Mouse (Mus musculus) kidney, postnatal 0 days (tissue): ENCODE results near the gene Parp9. TPM values are rescaled to one million over a fixed set of nuclear protein-coding genes. Genes with fewer than 3 reads are reported as not detected.

Source experiments
- ATAC-seq: fragments of 200-750 bp; cut with Nextera tagmentation; replicated peaks from 2 replicates; pipeline ENCODE4 v1.8.0; 2017; ENCODE audit warnings: low read depth, moderate number of reproducible peaks, moderate TSS enrichment, moderate library complexity; ENCODE audit not compliant: low FRiP score
- DNase-seq: peaks from one replicate; pipeline ENCODE4 v3.0.0-alpha.2; 2016; ENCODE audit warnings: low spot score
- H3K27ac ChIP-seq: fragments of 300-500 bp; sonication (generic); 2 replicates; pipeline ENCODE4 v1.5.1; 2014; ENCODE audit warnings: mild to moderate bottlenecking
- H3K27me3 ChIP-seq: fragments of 300-500 bp; sonication (generic); 2 replicates; pipeline ENCODE4 v1.6.1; 2014; ENCODE audit warnings: low read length, mixed read lengths; ENCODE audit not compliant: insufficient read depth
- H3K36me3 ChIP-seq: fragments of 300-500 bp; sonication (generic); 2 replicates; pipeline ENCODE4 v1.6.1; 2014; ENCODE audit warnings: low read length, mixed read lengths; ENCODE audit not compliant: insufficient read depth
- H3K4me1 ChIP-seq: fragments of 300-500 bp; sonication (generic); replicated peaks from 2 replicates; pipeline ENCODE4 v1.6.1; 2014; ENCODE audit warnings: antibody characterized with exemption, low read length, mixed read lengths; ENCODE audit not compliant: insufficient read depth
- H3K4me2 ChIP-seq: fragments of 300-500 bp; sonication (generic); 2 replicates; pipeline ENCODE4 v1.6.1; 2014; ENCODE audit warnings: mild to moderate bottlenecking, low read length, moderate library complexity, mixed read lengths
- H3K4me3 ChIP-seq: fragments of 300-500 bp; sonication (generic); replicated peaks from 2 replicates; pipeline ENCODE4 v1.5.1; 2014; ENCODE audit warnings: low read depth, low read length
- H3K9ac ChIP-seq: fragments of 300-500 bp; sonication (generic); 2 replicates; pipeline ENCODE4 v1.6.1; 2014; ENCODE audit warnings: low read depth, low read length
- H3K9me3 ChIP-seq: fragments of 300-500 bp; sonication (generic); replicated peaks from 2 replicates; pipeline ENCODE4 v1.6.1; 2016; ENCODE audit warnings: low read length, inconsistent platforms, mixed read lengths
- CTCF ChIP-seq: IDR thresholded peaks from 2 replicates; pipeline ENCODE4 v1.5.1; 2016; ENCODE audit warnings: antibody characterized with exemption, low read depth, mild to moderate bottlenecking, moderate library complexity
- WGBS: fragments of 180-500 bp; shearing (Covaris S2); extraction: QIAGEN DNeasy Blood & Tissue Kit; methylation state at CpG from one replicate; pipeline ENCODE4 v1.1.7; 2014; 5-methylcytosine and 5-hydroxymethylcytosine counted together
- polyA plus RNA-seq: library from polyadenylated mRNA; unstranded; fragments of >200 nt; fragmentation: Nextera tagmentation; extraction: Ambion mirVana; gene quantifications from 2 replicates; pipeline ENCODE4 v1.2.1, GENCODE M21; 2015

Parp9 gene
- polyA plus RNA-seq, 1 experiment from 2014 or later = 11.3 TPM

DNA sequence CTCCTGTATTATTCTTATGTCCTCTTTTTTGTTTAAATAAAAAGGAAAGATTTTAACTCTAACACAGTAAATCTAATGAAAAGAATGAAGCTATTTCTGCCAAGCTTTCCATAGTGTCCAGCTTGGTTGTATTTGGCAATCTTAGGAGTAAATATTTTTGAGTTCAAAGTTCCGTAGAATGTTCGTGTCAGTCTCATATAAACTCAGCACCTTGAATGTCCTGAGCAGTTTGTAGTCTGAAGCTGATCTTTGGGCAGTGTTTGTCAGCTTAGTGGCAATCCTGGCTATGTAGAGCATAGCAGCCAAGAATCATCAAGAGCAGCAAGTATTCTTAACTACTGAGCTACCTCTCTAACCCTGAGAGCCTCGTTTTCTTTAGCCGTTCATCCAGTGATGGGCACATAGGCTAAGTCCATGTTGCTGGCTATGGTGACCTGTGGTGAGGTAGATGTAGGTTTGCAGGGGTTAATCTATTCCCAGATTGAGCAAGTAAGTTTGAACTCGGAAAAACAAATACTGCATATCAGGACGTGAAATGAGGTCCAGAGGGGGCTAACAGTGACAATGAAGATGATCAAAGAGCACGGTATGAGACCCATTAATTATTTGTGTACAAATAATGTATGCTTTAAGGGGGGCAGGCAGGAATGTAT lies 14.6 kb upstream of the Parp9 start:
- H3K27ac ChIP-seq = no peak overlapping the region
- DNase-seq (no peak), ATAC-seq (no peak)
- no peaks in the 10 kb centered on the region for H3K36me3 ChIP-seq
- H3K4me1 ChIP-seq = no peaks in the 10 kb centered on the region
- H3K4me2 ChIP-seq = no peak overlapping the region
- no peak for TF ChIP-seq CTCF
- no peak overlapping the region for H3K9ac ChIP-seq
- no peaks in the 10 kb centered on the region for H3K27me3 ChIP-seq
- no peaks in the 10 kb centered on the region for H3K9me3 ChIP-seq
- 81% methylated on average over 7 of the region's 7 CpGs for WGBS
- no peak overlapping the region for H3K4me3 ChIP-seq

DNA sequence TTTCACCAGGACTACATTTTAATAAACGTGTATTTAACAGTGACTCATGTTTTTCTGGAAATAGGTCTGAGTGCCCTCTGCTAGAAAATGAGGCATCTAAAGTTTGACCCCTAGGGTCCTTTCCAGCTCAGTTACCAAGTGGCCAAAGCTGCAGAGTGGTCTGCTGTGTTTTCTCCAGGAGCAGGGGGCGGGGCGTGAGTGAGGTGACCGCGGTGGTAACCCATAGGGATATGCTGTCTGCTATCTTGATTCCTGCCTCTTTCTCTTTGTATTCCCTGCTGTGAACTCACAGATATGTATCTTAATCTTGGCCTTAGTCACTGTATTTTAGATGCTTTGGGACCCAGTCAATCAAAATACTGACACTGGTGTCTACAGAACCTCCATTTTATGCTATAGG lies 13.9 kb upstream of the Parp9 start:
- Histone ChIP-seq H3K36me3 (no peaks in the 10 kb centered on the region), H3K4me1 (no peaks in the 10 kb centered on the region), H3K4me2 (no peak overlapping the region), H3K27ac (no peak overlapping the region), H3K27me3 (no peaks in the 10 kb centered on the region), H3K9ac (no peak overlapping the region), H3K4me3 (no peak overlapping the region), H3K9me3 (no peaks in the 10 kb centered on the region)
- TF ChIP-seq CTCF = no peak
- ATAC-seq = no peak
- WGBS = 85% methylated on average over 5 of the region's 5 CpGs
- DNase-seq = no peak

DNA sequence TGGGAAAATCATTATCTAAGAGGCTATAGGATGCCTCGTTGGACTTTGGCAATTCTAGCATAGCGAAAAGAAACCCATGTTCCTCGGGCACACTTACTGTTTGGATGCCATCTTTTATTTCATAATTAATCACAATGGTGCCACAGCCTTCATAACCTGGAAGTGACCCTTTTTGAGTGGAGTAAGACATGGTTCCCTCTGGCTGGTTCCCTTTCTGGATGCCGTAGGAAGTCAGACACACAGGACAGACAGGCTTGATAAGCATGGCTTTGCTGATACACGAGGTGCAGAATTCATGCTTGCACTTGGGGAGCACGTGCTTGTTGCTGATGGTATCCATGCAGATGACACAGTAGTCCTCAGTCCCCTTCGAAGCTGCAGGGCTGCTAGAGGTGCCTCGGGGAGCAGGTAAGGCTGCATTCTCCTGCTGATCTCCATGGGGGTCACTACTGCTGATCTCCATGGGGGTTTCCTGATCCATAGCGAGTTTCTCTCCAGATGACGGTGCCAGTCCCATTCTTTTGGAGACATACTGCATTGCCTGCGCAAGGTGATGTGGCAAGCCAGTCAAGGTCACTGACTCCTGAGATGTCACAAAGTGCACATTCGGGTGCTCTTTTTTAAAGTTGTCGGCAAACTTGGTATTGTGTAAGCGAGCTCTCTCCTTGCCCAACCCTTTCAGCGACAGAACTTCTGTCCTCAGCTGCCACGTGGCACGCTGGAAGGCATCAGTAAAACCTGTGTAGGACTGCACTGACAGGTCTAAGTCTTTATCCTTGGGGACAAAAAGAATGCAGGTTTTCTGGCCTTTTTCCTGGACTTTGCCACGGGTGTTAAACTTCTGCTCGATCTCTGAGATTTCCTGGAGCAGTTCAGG lies 5.9 kb upstream of the Parp9 start:
- Histone ChIP-seq H3K9me3 (no peaks in the 10 kb centered on the region), H3K4me1 (no peaks in the 10 kb centered on the region), H3K4me2 (no peak overlapping the region), H3K9ac (no peak overlapping the region), H3K4me3 (no peak overlapping the region), H3K27me3 (no peaks in the 10 kb centered on the region), H3K27ac (no peak overlapping the region), H3K36me3 (no peaks in the 10 kb centered on the region)
- no peak for ATAC-seq
- WGBS = 87% methylated on average over 19 of the region's 19 CpGs
- no peak for TF ChIP-seq CTCF
- no peak for DNase-seq

DNA sequence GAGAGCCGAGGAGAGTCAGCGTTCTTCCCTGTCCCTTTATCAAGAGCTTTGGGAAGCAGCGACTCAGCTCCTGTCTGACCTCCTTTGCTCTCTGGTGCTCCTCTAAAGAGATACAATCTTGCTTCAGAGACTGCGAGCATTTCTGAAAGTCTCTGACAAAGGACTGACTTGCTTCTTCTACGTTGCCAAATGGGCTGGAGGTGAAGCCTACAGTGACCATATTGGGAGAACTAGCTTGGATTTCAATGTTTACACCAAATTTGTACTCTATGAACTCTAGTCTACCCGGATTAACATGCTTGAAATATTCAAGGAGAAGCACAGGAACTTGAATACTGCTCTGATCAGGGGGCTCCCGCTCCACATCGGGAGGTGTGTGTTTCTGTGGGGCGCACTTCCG lies 5.1 kb upstream of the Parp9 start:
- no peak overlapping the region for H3K27ac ChIP-seq
- no peak overlapping the region for H3K9ac ChIP-seq
- no peak overlapping the region for H3K4me3 ChIP-seq
- no peak for TF ChIP-seq CTCF
- H3K9me3 ChIP-seq = no peaks in the 10 kb centered on the region
- no peak for DNase-seq
- H3K4me1 ChIP-seq = no peaks in the 10 kb centered on the region
- H3K27me3 ChIP-seq = no peaks in the 10 kb centered on the region
- H3K36me3 ChIP-seq = no peaks in the 10 kb centered on the region
- WGBS = 82% methylated on average over 10 of the region's 10 CpGs
- no peak for ATAC-seq
- no peak overlapping the region for H3K4me2 ChIP-seq

DNA sequence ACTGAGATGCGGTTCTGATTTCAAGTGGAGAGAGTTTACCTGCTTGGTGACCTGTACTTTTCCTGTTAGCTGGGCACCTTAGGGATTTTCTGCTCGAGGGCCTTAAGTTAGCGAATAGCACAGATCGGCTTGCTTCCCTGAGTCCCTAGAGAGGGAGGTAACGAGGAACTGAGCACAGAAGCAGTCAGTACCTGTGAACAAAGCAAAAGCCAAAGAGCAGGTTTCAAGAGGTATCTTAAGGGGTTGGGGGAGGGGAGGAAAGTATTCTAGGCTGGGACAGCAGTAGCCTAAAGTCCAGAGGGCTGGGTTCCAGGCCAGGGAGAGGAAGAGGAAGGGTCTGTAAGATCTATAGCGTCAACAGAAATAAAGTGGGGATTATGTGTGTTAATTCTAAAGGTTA lies 991 bp downstream of the Parp9 start:
- no peaks in the 10 kb centered on the region for H3K27me3 ChIP-seq
- no peaks in the 10 kb centered on the region for H3K4me1 ChIP-seq
- H3K9ac ChIP-seq = peak overlapping the region; percentile 75
- peak; percentile 40; the same call in 1 of the 2 replicates for ATAC-seq
- H3K4me2 ChIP-seq = peak overlapping the region; percentile 90
- WGBS = 7% methylated on average over 6 of the region's 6 CpGs
- no peak for TF ChIP-seq CTCF
- peak overlapping the region; percentile 84 for H3K4me3 ChIP-seq
- peak overlapping the region; percentile 75 for H3K27ac ChIP-seq
- no peaks in the 10 kb centered on the region for H3K9me3 ChIP-seq
- H3K36me3 ChIP-seq = 0 out of 2 replicates have a peak, but pooled peaks cover 2% of the 10 kb centered on the region
- DNase-seq = no peak

DNA sequence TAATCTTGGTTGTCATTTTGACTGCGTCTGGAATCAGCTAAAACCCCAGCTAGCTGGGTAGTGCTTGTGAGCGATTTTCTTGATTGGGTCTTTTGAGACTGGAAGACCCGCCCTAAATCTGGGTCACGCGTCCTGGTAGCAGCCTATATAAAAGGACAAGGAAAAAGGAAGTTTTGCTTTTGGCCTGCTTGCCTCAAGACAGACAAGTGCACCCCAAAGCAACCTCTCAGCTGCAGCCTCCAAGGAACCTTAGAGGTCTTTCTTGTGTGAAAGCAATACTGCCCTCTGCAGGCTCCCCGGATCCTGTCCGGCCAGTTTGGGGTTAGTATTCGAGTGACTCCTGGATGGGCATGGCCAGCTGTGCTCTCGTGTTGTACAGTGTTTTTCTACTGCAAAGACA lies 1.4 kb downstream of the Parp9 start:
- peak; percentile 33; the same call in 1 of the 2 replicates for ATAC-seq
- peak overlapping the region; percentile 75; the same call in 1 of the 2 replicates for H3K27ac ChIP-seq

More for the DNA sequence above, 1.4 kb downstream of the Parp9 start:
- Histone ChIP-seq H3K4me1 (no peaks in the 10 kb centered on the region), H3K4me2 (peak overlapping the region; percentile 90), H3K36me3 (0 out of 2 replicates have a peak, but pooled peaks cover 2% of the 10 kb centered on the region), H3K4me3 (peak overlapping the region; percentile 84), H3K9ac (0 out of 2 replicates have a peak overlapping the region, but pooled peaks have one; percentile 75), H3K9me3 (no peaks in the 10 kb centered on the region), H3K27me3 (no peaks in the 10 kb centered on the region)
- WGBS = 16% methylated on average over 9 of the region's 9 CpGs
- DNase-seq = peak; percentile 86
- TF ChIP-seq CTCF = peak; percentile 75
